Mouse (Mus musculus) heart, adult 2 months (tissue): ENCODE data around the gene Prdx6. TPM values are rescaled to one million over a fixed set of nuclear protein-coding genes. Genes with fewer than 3 reads are reported as not detected.

Source experiments
- DNase-seq, 2 experiments: peaks; one replicate each; pipeline ENCODE4 v3.0.0; 2021
- H3K27ac ChIP-seq: fragments of 200-600 bp; 2 replicates; pipeline ENCODE4 v1.8.1; 2022
- H3K27me3 ChIP-seq: fragments of 200-500 bp; 2 replicates; pipeline ENCODE4 v1.6.1; 2012; ENCODE audit warnings: mild to moderate bottlenecking, low read length, inconsistent platforms, mixed read lengths; ENCODE audit not compliant: control insufficient read depth, insufficient read depth
- H3K36me3 ChIP-seq: fragments of 200-500 bp; 2 replicates; pipeline ENCODE4 v1.6.1; 2012; ENCODE audit warnings: low read length, inconsistent platforms; ENCODE audit not compliant: control insufficient read depth, insufficient read depth
- H3K4me1 ChIP-seq: fragments of 200-500 bp; 2 replicates; pipeline ENCODE4 v1.6.1; 2011; ENCODE audit warnings: low read length; ENCODE audit not compliant: control insufficient read depth, insufficient read depth
- H3K4me3 ChIP-seq: fragments of 200-600 bp; 2 replicates; pipeline ENCODE4 v1.8.1; 2022
- H3K79me2 ChIP-seq: fragments of 200-500 bp; replicated peaks from 2 replicates; pipeline ENCODE4 v1.6.1; 2012; ENCODE audit warnings: mild to moderate bottlenecking, inconsistent platforms, low read length, moderate library complexity, mixed read lengths; ENCODE audit not compliant: control insufficient read depth, insufficient read depth
- H3K9ac ChIP-seq: fragments of 200-500 bp; 2 replicates; pipeline ENCODE4 v1.6.1; 2012; ENCODE audit warnings: low read depth, mild to moderate bottlenecking, control low read depth, inconsistent platforms, low read length, mixed read lengths
- CTCF ChIP-seq: fragments of 200-600 bp; IDR thresholded peaks from 2 replicates; pipeline ENCODE4 v1.8.1; 2022; ENCODE audit warnings: antibody characterized with exemption, mild to moderate bottlenecking, moderate library complexity
- EP300 ChIP-seq: fragments of 200-500 bp; IDR thresholded peaks from 2 replicates; pipeline ENCODE4 v1.6.1; 2011; ENCODE audit warnings: low read depth, low read length, control low read depth; ENCODE audit not compliant: insufficient read depth
- POLR2A ChIP-seq: fragments of 200-500 bp; IDR thresholded peaks from 2 replicates; pipeline ENCODE4 v1.6.1; 2011; ENCODE audit warnings: mild to moderate bottlenecking, low read depth, low read length, control low read depth; ENCODE audit not compliant: insufficient read depth
- WGBS: fragments of 180-500 bp; shearing (Covaris S2); methylation state at CpG from one replicate; pipeline ENCODE4 v1.1.7; 2018; 5-methylcytosine and 5-hydroxymethylcytosine counted together
- intact Hi-C: fragments of 180-260 bp; cut with DNase I; formaldehyde crosslinking; loops from one replicate; pipeline ENCODE4 v1.15.1; 2025
- polyA plus RNA-seq: library from polyadenylated mRNA; depleted of rRNA; stranded (reverse); fragments of >200 nt; gene quantifications from 2 replicates; pipeline ENCODE4 v1.2.3, GENCODE M21; 2012
- total RNA-seq, 2 experiments: library from RNA; stranded (reverse); gene quantifications; 2 replicates each; pipeline ENCODE4 v1.2.3; 2021

Gene Prdx6
- total and polyA plus RNA-seq, 3 experiments, result 186 to 336 (median 284) TPM

GRCm38 (mm10) chr1:161237339-161237738 lies 13.7 kb downstream of the Prdx6 start:
- Histone ChIP-seq H3K36me3 (peaks cover 2% of the 10 kb centered on the region; the same call in 1 of the 2 replicates), H3K27me3 (no peaks in the 10 kb centered on the region), H3K9ac (no peak overlapping the region), H3K4me1 (no peaks in the 10 kb centered on the region), H3K27ac (no peak overlapping the region), H3K79me2 (no peaks in the 10 kb centered on the region), H3K4me3 (no peak overlapping the region)
- DNase-seq, result no peak
- intact Hi-C loops, result no loop called here
- TF ChIP-seq POLR2A (no peak), CTCF (no peak), EP300 (no peak)
- WGBS, result 97% methylated on average over 7 of the region's 7 CpGs

DNA sequence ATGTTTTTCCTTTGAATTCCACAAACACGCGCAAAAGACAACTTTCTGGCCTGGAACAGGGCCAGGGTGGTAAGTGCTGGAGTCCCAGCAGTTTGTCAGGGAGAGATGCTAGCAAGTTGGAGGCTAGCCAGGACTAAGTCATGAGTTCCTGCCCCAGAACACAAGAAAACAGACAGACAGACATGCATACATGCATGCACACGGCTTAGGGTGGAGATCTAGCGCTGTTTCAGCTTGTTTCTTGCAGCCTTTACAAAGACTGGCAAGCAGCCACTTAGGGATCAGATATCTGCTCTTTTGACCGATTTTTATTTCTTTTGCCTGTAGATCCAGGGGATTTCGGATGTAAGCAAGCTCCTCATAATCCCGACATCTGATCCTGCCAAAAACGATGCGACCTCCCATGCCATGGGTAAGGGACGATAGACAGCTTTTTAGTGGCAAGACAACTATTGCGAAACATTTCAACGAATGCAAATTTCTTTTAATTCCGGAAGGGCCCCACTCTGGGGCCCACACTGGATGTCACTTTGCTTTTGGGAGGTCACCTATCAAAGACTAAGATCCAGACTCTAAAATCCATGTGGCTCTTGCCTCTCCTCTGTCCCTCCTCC lies 17.7 kb downstream of the Prdx6 start:
- intact Hi-C loops, result no loop called here
- Histone ChIP-seq H3K27me3 (no peaks in the 10 kb centered on the region), H3K4me1 (no peaks in the 10 kb centered on the region), H3K36me3 (no peaks in the 10 kb centered on the region), H3K79me2 (no peaks in the 10 kb centered on the region), H3K4me3 (no peak overlapping the region), H3K27ac (no peak overlapping the region), H3K9ac (no peak overlapping the region)
- TF ChIP-seq EP300 (no peak), POLR2A (no peak), CTCF (no peak)
- WGBS, result 56% methylated on average over 13 of the region's 13 CpGs
- no peak for DNase-seq

GRCm38 (mm10) chr1:161232181-161232580 lies 18.8 kb downstream of the Prdx6 start:
- no peak for TF ChIP-seq EP300
- TF ChIP-seq CTCF, result no peak
- intact Hi-C loops, result no loop called here
- Histone ChIP-seq H3K27ac (no peak overlapping the region), H3K4me3 (no peak overlapping the region), H3K4me1 (no peaks in the 10 kb centered on the region), H3K36me3 (no peaks in the 10 kb centered on the region), H3K79me2 (no peaks in the 10 kb centered on the region), H3K27me3 (no peaks in the 10 kb centered on the region), H3K9ac (no peak overlapping the region)
- WGBS, result 90% methylated on average over 5 of the region's 5 CpGs
- no peak for DNase-seq

- WGBS, result 34% methylated on average over 5 of the region's 5 CpGs
- H3K79me2 ChIP-seq, result no peaks in the 10 kb centered on the region
- no peak overlapping the region for H3K4me3 ChIP-seq
- DNase-seq, result peak in 1 of 2 experiments; percentile 17
- no peak overlapping the region for H3K27ac ChIP-seq
- no peak overlapping the region for H3K9ac ChIP-seq
- intact Hi-C loops, result no loop called here
- no peaks in the 10 kb centered on the region for H3K27me3 ChIP-seq
- H3K4me1 ChIP-seq, result no peaks in the 10 kb centered on the region
- TF ChIP-seq POLR2A, result no peak
- TF ChIP-seq EP300, result no peak
- no peak for TF ChIP-seq CTCF
- H3K36me3 ChIP-seq, result no peaks in the 10 kb centered on the region
Observed at GRCm38 (mm10) chr1:161224837-161225236, 26.2 kb downstream of the Prdx6 start.

DNA sequence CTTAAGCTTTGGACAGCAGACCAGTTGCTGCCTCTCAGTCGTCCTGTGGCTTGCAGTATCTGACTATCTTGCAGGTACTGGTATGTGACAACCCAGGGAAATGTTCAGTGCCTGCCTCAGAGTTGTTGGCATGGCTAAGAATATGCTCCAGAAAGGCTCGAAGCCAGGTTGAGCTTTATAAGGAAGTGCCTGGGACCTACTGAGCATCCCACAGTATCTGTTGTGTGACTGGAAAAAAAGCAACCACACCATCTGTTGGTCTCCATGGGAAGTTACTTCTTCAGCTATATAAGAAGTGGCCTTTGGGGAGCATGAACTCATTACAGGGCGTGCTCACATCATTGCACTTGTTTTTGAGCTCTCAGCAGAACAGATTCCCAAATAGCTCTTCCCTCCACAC lies 31.2 kb downstream of the Prdx6 start:
- Histone ChIP-seq H3K4me1 (no peaks in the 10 kb centered on the region), H3K27me3 (no peaks in the 10 kb centered on the region), H3K79me2 (no peaks in the 10 kb centered on the region), H3K9ac (no peak overlapping the region), H3K36me3 (no peaks in the 10 kb centered on the region), H3K4me3 (no peak overlapping the region), H3K27ac (no peak overlapping the region)
- TF ChIP-seq EP300, result no peak
- TF ChIP-seq CTCF, result no peak
- no peak for TF ChIP-seq POLR2A
- DNase-seq, result no peak
- intact Hi-C loops, result no loop called here
- 32% methylated on average over 3 of the region's 3 CpGs for WGBS

DNA sequence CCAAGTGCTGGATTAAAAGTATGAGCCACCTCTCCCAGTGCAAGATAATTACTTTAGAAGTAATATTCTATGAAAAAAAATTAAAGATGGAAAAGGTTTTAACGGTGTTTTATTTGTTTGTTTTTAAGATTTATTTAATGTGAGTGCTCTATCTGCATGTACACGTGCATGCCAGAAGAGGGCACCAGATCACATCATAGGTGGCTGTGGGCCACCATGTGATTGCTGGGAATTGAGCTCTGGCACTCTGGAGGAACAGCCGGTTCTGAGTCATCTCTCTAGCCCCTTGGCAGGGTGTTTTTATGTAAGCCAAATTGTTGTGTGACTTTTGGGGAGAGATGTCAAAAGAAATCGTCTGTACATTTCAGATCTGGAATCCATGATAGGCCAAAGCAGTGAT lies 36.6 kb downstream of the Prdx6 start:
- intact Hi-C loops, result loop anchor here (1.0 kb wide), 1 partner anchor 72 kb away; no protein-coding TSS in a partner anchor
- Histone ChIP-seq H3K9ac (no peak overlapping the region), H3K79me2 (no peaks in the 10 kb centered on the region), H3K27me3 (no peaks in the 10 kb centered on the region), H3K4me1 (no peaks in the 10 kb centered on the region), H3K27ac (no peak overlapping the region), H3K4me3 (no peak overlapping the region), H3K36me3 (no peaks in the 10 kb centered on the region)
- WGBS, result 38% methylated on average over 4 of the region's 4 CpGs
- TF ChIP-seq POLR2A, result no peak
- peak; percentile 79 for TF ChIP-seq CTCF
- DNase-seq, result peak in 1 of 2 experiments; percentile 10
